Mouse (Mus musculus) forebrain, postnatal 0 days (tissue): ENCODE results near the gene Cfap61. TPM values are rescaled to one million over a fixed set of nuclear protein-coding genes. Genes with fewer than 3 reads are reported as not detected.

Experiments
- ATAC-seq: fragments of 200-750 bp; cut with Nextera tagmentation; 2 replicates; pipeline ENCODE4 v1.8.0; 2017; ENCODE audit warnings: mild to moderate bottlenecking, moderate library complexity
- DNase-seq: peaks from one replicate; pipeline ENCODE4 v3.0.0-alpha.2; 2015
- H3K27ac ChIP-seq: fragments of 300-500 bp; sonication (generic); 2 replicates; pipeline ENCODE4 v1.5.1; 2014; ENCODE audit warnings: low read depth, mild to moderate bottlenecking, antibody characterized with exemption, low read length, moderate library complexity, mixed read lengths
- H3K27me3 ChIP-seq: fragments of 300-500 bp; sonication (generic); 2 replicates; pipeline ENCODE4 v1.6.1; 2014; ENCODE audit warnings: mild to moderate bottlenecking, low read length, mixed read lengths; ENCODE audit not compliant: insufficient read depth
- H3K36me3 ChIP-seq: fragments of 300-500 bp; sonication (generic); 2 replicates; pipeline ENCODE4 v1.6.1; 2014; ENCODE audit warnings: mild to moderate bottlenecking, moderate library complexity; ENCODE audit not compliant: insufficient read depth
- H3K4me1 ChIP-seq: fragments of 300-500 bp; sonication (generic); 2 replicates; pipeline ENCODE4 v1.6.1; 2014; ENCODE audit warnings: antibody characterized with exemption; ENCODE audit not compliant: insufficient read depth
- H3K4me2 ChIP-seq: fragments of 300-500 bp; sonication (generic); 2 replicates; pipeline ENCODE4 v1.6.1; 2014; ENCODE audit warnings: low read depth, mild to moderate bottlenecking, moderate library complexity
- H3K4me3 ChIP-seq: fragments of 300-500 bp; sonication (generic); 2 replicates; pipeline ENCODE4 v1.5.1; 2014; ENCODE audit warnings: low read depth, low read length, mixed read lengths
- H3K9ac ChIP-seq: fragments of 300-500 bp; sonication (generic); 2 replicates; pipeline ENCODE4 v1.6.1; 2014; ENCODE audit warnings: mild to moderate bottlenecking
- H3K9me3 ChIP-seq: fragments of 300-500 bp; sonication (generic); 2 replicates; pipeline ENCODE4 v1.6.1; 2016; ENCODE audit warnings: low read length
- CTCF ChIP-seq: sonication (generic); IDR thresholded peaks from 2 replicates; pipeline ENCODE4 v1.5.1; 2016; ENCODE audit warnings: antibody characterized with exemption, control low read depth, low read depth
- WGBS: fragments of 180-500 bp; shearing (Covaris S2); extraction: QIAGEN DNeasy Blood & Tissue Kit; methylation state at CpG from one replicate; pipeline ENCODE4 v1.1.7; 2014; 5-methylcytosine and 5-hydroxymethylcytosine counted together
- polyA plus RNA-seq: library from polyadenylated mRNA; unstranded; fragments of >200 nt; fragmentation: Nextera tagmentation; extraction: Ambion mirVana; gene quantifications from 2 replicates; pipeline ENCODE4 v1.2.1, GENCODE M21; 2015
- total RNA-seq: library from RNA; depleted of rRNA; stranded (reverse); fragments of >200 nt; gene quantifications from 2 replicates; pipeline ENCODE4 v1.2.3, GENCODE M21; 2014

Gene Cfap61
- total and polyA plus RNA-seq, 2 experiments from 2014 or later, result 3.9 to 7.4 TPM

DNA sequence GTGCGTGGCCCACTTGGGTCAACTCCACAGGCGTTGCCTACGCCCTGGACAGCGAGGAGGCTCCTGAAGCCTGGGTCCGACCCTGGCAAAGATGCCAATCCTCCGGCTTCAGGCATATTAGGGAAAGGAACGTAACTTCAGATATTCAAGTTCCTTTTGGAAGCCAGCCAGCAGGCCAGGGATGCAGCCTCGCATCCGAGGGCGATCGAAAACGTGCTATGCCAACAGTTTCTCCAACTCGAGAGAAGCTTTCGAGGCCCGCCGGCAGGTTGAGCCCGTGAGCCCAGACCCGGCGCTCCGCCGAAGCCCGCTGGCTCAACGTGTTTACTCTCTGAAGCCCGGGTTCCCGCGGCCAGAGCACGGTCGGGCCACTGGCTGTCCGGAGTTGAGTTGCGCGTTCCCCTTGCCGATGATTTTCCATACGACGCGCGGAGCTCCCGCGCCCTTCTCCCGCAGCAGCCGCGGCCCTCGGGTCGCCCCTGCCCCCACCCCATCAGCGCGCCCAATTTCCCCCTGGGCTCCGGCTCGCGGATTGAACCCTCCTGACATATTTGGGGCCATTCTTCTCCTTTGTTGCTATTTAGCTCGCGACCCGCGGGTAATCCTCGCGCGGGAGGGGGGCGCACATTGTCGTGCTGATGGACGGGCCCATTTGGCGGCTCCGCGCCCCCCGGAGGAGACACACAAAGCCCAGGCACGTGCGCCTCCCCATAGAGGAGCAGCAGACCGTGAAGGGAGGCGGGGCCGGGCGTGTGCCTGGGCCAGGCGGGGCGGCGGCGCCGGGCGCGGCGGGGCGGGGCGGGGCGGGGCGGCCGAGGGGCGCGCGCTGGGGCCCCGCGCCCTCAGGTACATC, 286.7 kb downstream of the Cfap61 start, which contains the start of gene Insm1:
TSS of gene Insm1 (plus strand) at position 846 of the 853 bp plus-strand sequence.
- Histone ChIP-seq H3K4me3 (peak within 1 kb of the TSS; percentile 80), H3K27me3 (no peaks in the 10 kb centered on the region), H3K4me1 (peaks cover 8% of the 10 kb centered on the region), H3K9ac (peak within 1 kb of the TSS; percentile 84), H3K9me3 (no peaks in the 10 kb centered on the region), H3K4me2 (peak within 1 kb of the TSS; percentile 93), H3K36me3 (no peaks in the 10 kb centered on the region), H3K27ac (peak within 1 kb of the TSS; percentile 94)
- peak; percentile 87 for DNase-seq
- TF ChIP-seq CTCF, result peak; percentile 33; the same call in 1 of the 2 replicates
- WGBS, result under 1% methylated on average over 85 of the region's 86 CpGs
- ATAC-seq, result peak; percentile 71

DNA sequence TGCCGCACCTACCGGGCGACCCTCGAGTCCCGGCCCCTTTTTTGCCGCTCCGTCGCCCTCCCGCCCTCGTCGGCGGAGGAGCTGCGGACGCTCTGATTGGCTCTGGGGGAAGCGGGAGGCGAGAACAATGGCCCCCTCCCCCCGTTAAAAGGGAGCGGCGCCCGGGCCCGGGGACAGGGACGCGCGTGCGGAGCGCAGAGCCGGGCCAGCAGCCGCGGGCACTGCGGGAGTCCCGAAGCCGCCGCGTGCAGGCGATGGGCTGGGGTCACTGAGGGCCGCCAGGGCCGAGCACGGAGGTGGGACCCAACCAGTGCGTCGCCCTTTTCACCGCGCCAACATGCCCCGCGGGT, 287.3 kb downstream of the Cfap61 start:
- Histone ChIP-seq H3K36me3 (no peaks in the 10 kb centered on the region), H3K9ac (peak overlapping the region; percentile 84), H3K4me3 (peak overlapping the region; percentile 80), H3K9me3 (no peaks in the 10 kb centered on the region), H3K4me1 (peaks cover 8% of the 10 kb centered on the region), H3K4me2 (peak overlapping the region; percentile 93), H3K27me3 (no peaks in the 10 kb centered on the region), H3K27ac (peak overlapping the region; percentile 94)
- TF ChIP-seq CTCF, result no peak
- WGBS, result 1% methylated on average over 44 of the region's 44 CpGs
- ATAC-seq (peak; percentile 84), DNase-seq (peak; percentile 94)

DNA sequence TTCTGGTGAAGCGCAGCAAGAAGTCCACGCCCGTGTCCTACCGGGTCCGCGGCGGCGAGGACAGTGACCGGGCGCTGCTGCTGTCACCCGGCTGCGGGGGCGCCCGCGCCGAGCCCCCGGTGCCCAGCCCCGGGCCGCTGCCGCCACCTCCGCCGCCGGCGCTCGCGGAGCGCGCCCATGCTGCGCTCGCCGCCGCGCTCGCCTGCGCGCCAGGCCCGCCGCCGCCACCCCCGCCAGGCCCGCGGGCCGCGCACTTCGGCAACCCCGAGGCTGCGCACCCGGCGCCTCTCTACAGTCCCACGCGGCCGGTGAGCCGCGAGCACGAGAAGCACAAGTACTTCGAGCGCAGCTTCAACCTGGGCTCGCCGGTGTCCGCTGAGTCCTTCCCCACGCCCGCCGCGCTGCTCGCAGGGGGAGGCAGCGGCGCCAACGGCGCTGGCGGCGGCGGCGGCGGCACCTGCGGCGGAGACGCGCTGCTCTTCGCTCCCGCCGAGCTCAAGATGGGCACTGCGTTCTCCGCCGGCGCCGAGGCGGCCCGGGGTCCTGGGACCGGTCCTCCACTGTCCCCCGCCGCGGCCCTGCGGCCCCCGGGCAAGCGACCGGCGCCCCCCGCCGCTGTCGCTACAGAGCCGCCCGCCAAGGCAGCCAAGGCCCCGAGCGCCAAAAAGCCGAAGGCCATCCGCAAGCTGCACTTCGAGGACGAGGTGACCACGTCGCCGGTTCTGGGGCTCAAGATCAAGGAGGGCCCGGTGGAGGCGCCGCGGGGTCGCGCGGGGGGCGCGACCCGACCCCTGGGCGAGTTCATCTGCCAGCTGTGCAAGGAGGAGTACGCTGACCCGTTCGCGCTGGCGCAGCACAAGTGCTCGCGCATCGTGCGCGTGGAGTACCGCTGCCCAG, 287.9 kb downstream of the Cfap61 start:
- no peaks in the 10 kb centered on the region for H3K36me3 ChIP-seq
- peak overlapping the region; percentile 80 for H3K4me3 ChIP-seq
- TF ChIP-seq CTCF, result no peak
- peaks cover 8% of the 10 kb centered on the region for H3K4me1 ChIP-seq
- 2% methylated on average over 119 of the region's 133 CpGs for WGBS
- DNase-seq, result peak; percentile 70
- H3K27ac ChIP-seq, result peak overlapping the region; percentile 94
- H3K27me3 ChIP-seq, result no peaks in the 10 kb centered on the region
- ATAC-seq, result peak; percentile 47
- H3K9me3 ChIP-seq, result no peaks in the 10 kb centered on the region
- peak overlapping the region; percentile 93 for H3K4me2 ChIP-seq
- H3K9ac ChIP-seq, result peak overlapping the region; percentile 84

DNA sequence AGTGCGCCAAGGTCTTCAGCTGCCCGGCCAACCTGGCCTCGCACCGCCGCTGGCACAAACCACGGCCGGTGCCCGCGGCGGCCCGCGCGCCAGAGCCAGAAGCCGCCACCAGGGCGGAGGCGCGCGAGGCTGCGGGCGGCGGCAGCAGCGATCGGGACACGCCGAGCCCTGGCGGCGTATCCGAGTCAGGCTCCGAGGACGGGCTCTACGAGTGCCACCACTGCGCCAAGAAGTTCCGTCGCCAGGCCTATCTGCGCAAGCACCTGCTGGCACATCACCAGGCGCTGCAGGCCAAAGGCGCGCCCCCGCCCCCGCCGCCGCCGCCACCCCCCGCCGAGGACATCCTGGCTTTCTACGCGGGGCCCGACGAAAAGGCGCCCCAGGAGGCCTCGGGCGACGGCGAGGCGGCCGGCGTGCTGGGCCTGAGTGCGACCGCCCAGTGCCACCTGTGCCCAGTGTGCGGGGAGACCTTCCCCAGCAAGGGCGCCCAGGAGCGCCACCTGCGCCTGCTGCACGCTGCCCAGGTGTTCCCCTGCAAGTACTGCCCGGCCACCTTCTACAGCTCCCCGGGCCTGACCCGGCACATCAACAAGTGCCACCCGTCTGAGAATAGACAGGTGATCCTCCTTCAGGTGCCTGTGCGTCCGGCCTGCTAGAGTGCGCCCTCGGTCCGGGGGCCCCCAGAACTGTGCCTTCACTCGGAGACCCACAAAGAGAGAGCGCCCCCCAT, 288.8 kb downstream of the Cfap61 start:
- peak overlapping the region; percentile 80 for H3K4me3 ChIP-seq
- no peaks in the 10 kb centered on the region for H3K36me3 ChIP-seq
- peak; percentile 69 for DNase-seq
- WGBS, result under 1% methylated on average over 69 of the region's 75 CpGs
- no peaks in the 10 kb centered on the region for H3K27me3 ChIP-seq
- peak overlapping the region; percentile 94 for H3K27ac ChIP-seq
- H3K9ac ChIP-seq, result peak overlapping the region; percentile 84
- H3K4me2 ChIP-seq, result peak overlapping the region; percentile 93
- H3K4me1 ChIP-seq, result peaks cover 3% of the 10 kb centered on the region; the same call in 1 of the 2 replicates
- TF ChIP-seq CTCF, result peak; percentile 36
- peak; percentile 10; the same call in 1 of the 2 replicates for ATAC-seq
- no peaks in the 10 kb centered on the region for H3K9me3 ChIP-seq

DNA sequence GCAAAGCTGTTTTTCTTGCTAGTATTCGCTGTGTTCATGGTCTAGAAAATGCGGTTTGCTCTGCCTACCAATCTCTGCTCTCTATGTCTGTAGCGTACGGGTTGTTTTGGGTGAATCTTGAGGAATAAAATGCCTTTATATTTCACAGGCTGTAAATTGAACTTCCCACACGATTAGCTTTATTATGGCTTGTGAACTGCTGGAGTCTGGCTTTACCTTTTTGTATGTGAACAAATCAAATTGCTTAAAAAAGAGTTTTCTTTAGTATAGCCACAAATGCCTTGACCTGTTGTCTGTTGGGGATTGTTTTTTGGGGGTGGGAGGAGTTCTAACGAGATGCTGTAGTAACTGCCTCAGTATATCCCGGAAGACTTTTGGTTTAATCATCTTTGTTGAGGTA, 289.6 kb downstream of the Cfap61 start:
- 7% methylated on average over 7 of the region's 7 CpGs for WGBS
- Histone ChIP-seq H3K27me3 (no peaks in the 10 kb centered on the region), H3K4me3 (peak overlapping the region; percentile 80), H3K36me3 (no peaks in the 10 kb centered on the region), H3K4me2 (peak overlapping the region; percentile 93), H3K27ac (peak overlapping the region; percentile 94), H3K4me1 (no peaks in the 10 kb centered on the region), H3K9ac (peak overlapping the region; percentile 84), H3K9me3 (no peaks in the 10 kb centered on the region)
- peak; percentile 43 for DNase-seq
- TF ChIP-seq CTCF, result no peak
- ATAC-seq, result no peak

DNA sequence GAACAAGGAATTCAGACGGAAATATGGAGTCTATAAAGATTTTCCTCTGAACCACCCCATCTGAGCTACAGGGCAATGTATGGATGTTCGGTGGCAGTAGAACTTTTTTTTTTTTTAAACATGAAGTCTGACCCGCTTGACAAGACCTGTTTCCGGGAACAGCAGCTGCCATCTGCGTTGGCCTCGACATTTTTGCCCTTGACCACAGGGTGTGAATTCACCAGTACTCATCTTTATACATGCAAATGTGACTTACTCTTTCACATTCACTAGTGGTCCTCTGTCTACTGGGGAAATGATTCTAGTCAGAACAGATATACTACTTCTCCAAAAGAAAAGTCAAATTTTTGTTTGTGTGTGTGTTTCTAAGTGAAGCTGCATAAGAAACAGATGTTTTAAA, 291.2 kb downstream of the Cfap61 start:
- H3K4me3 ChIP-seq, result peak overlapping the region; percentile 80
- WGBS, result 11% methylated on average over 6 of the region's 6 CpGs
- DNase-seq (no peak), ATAC-seq (no peak)
- no peaks in the 10 kb centered on the region for H3K36me3 ChIP-seq
- H3K4me2 ChIP-seq, result peak overlapping the region; percentile 93
- no peak overlapping the region for H3K9ac ChIP-seq
- H3K4me1 ChIP-seq, result no peaks in the 10 kb centered on the region
- H3K27ac ChIP-seq, result no peak overlapping the region
- TF ChIP-seq CTCF, result no peak
- no peaks in the 10 kb centered on the region for H3K9me3 ChIP-seq
- H3K27me3 ChIP-seq, result no peaks in the 10 kb centered on the region
